Mouse (Mus musculus) myocyte (in vitro differentiated cells): ENCODE measurements around the gene Teddm2. TPM values are rescaled to one million over a fixed set of nuclear protein-coding genes. Genes with fewer than 3 reads are reported as not detected.

Source experiments
- H3K27me3 ChIP-seq: one replicate; pipeline ENCODE4 v1.6.1; 2011; ENCODE audit not compliant: control insufficient read depth, insufficient read depth, insufficient read length
- H3K36me3 ChIP-seq: one replicate; pipeline ENCODE4 v1.6.1; 2011; ENCODE audit not compliant: control insufficient read depth, insufficient read depth
- H3K4me2 ChIP-seq: one replicate; pipeline ENCODE4 v1.6.1; 2011; ENCODE audit warnings: low read depth, control low read depth
- H3K4me3 ChIP-seq: one replicate; pipeline ENCODE4 v1.5.1; 2011; ENCODE audit warnings: mild to moderate bottlenecking, control low read depth, moderate library complexity
- H3K79me2 ChIP-seq: one replicate; pipeline ENCODE4 v1.6.1; 2011; ENCODE audit not compliant: control insufficient read depth, insufficient read depth
- H3ac ChIP-seq: one replicate; pipeline ENCODE4 v1.6.1; 2011; ENCODE audit not compliant: control insufficient read depth, insufficient read length
- CEBPB ChIP-seq: IDR thresholded peaks from 2 replicates; pipeline ENCODE4 v1.6.1; 2011; ENCODE audit warnings: mild to moderate bottlenecking, moderate library complexity; ENCODE audit not compliant: poor library complexity, insufficient read depth, severe bottlenecking
- E2F4 ChIP-seq: IDR thresholded peaks from one replicate; pipeline ENCODE4 v1.6.1; 2011; ENCODE audit warnings: mild to moderate bottlenecking, control low read depth, moderate library complexity; ENCODE audit not compliant: insufficient read depth
- MAX ChIP-seq: IDR thresholded peaks from one replicate; pipeline ENCODE4 v1.6.1; 2011; ENCODE audit warnings: low read depth, mild to moderate bottlenecking, control low read depth
- MYOD1 ChIP-seq, 3 experiments: IDR thresholded peaks; one replicate each; pipeline ENCODE4 v1.6.1; 2011; ENCODE audit warnings: control low read depth in 2 of 3, low read depth in 2 of 3, mild to moderate bottlenecking in 2 of 3, moderate library complexity in 1 of 3; ENCODE audit not compliant: insufficient read length in 2 of 3, control insufficient read depth in 1 of 3
- MYOG ChIP-seq, 3 experiments: IDR thresholded peaks; one replicate each; pipeline ENCODE4 v1.6.1; 2011; ENCODE audit warnings: control low read depth in 2 of 3, low read depth in 2 of 3, mild to moderate bottlenecking in 2 of 3; ENCODE audit not compliant: insufficient read length in 2 of 3, control insufficient read depth in 1 of 3, insufficient read depth in 1 of 3
- POLR2A ChIP-seq: IDR thresholded peaks from one replicate; pipeline ENCODE4 v1.6.1; 2011; ENCODE audit warnings: low read depth, mild to moderate bottlenecking, control low read depth, moderate library complexity; ENCODE audit not compliant: insufficient read length
- POLR2AphosphoS2 ChIP-seq: IDR thresholded peaks from one replicate; pipeline ENCODE4 v1.6.1; 2011; ENCODE audit warnings: low read depth, control low read depth; ENCODE audit not compliant: insufficient read length
- REST ChIP-seq: IDR thresholded peaks from one replicate; pipeline ENCODE4 v1.6.1; 2011; ENCODE audit warnings: mild to moderate bottlenecking, control low read depth, moderate library complexity; ENCODE audit not compliant: insufficient read depth, insufficient read length
- SRF ChIP-seq: IDR thresholded peaks from one replicate; pipeline ENCODE4 v1.6.1; 2011; ENCODE audit warnings: low read depth; ENCODE audit not compliant: control insufficient read depth, insufficient read length
- TCF12 ChIP-seq: IDR thresholded peaks from one replicate; pipeline ENCODE4 v1.6.1; 2011; ENCODE audit warnings: mild to moderate bottlenecking, control low read depth; ENCODE audit not compliant: poor library complexity, insufficient read depth, severe bottlenecking
- TCF3 ChIP-seq: IDR thresholded peaks from one replicate; pipeline ENCODE4 v1.6.1; 2011; ENCODE audit warnings: low read depth, control low read depth; ENCODE audit not compliant: insufficient read length
- USF1 ChIP-seq: IDR thresholded peaks from one replicate; pipeline ENCODE4 v1.6.1; 2011; ENCODE audit warnings: low read depth, mild to moderate bottlenecking, control low read depth, moderate library complexity
- polyA plus RNA-seq: library from polyadenylated mRNA; unstranded; fragments of >200 nt; fragmentation: generic; extraction: Trizol; gene quantifications from one replicate; pipeline ENCODE4 v1.2.1, GENCODE M21; 2012; ENCODE audit warnings: missing spikeins

Gene Teddm2
- polyA plus RNA-seq, 1 experiment, result 0.20 TPM

- TF ChIP-seq E2F4 (no peak), TCF12 (no peak), SRF (no peak), CEBPB (no peak), MYOG (IDR thresholded peaks at IDR 0.05; ENCODE audit: control insufficient read depth in 1 of 3, insufficient read depth in 1 of 3, insufficient read length in 2 of 3, low read depth in 2 of 3) (no peak), POLR2A (no peak), MAX (no peak), REST (no peak), POLR2AphosphoS2 (no peak), USF1 (no peak), TCF3 (no peak), MYOD1 (IDR thresholded peaks at IDR 0.05; ENCODE audit: control insufficient read depth in 1 of 3, insufficient read length in 2 of 3, low read depth in 2 of 3) (no peak)
- Histone ChIP-seq H3K79me2 (no peaks in the 10 kb centered on the region), H3K27me3 (no peaks in the 10 kb centered on the region), H3K4me2 (no peak overlapping the region), H3ac (no peak overlapping the region), H3K36me3 (no peaks in the 10 kb centered on the region), H3K4me3 (no peak overlapping the region)
These were observed 64.0 kb downstream of the Teddm2 start for GRCm38 (mm10) chr1:153836036-153836435.

GRCm38 (mm10) chr1:153830746-153831145 lies 69.3 kb downstream of the Teddm2 start:
- Histone ChIP-seq H3K27me3 (no peaks in the 10 kb centered on the region), H3K36me3 (no peaks in the 10 kb centered on the region), H3K79me2 (no peaks in the 10 kb centered on the region), H3K4me2 (no peak overlapping the region), H3K4me3 (no peak overlapping the region), H3ac (no peak overlapping the region)
- no peak for TF ChIP-seq E2F4
- no peak for TF ChIP-seq POLR2AphosphoS2
- TF ChIP-seq TCF12, result no peak
- no peak for TF ChIP-seq SRF
- no peak for TF ChIP-seq TCF3
- TF ChIP-seq REST, result no peak
- TF ChIP-seq USF1, result no peak
- TF ChIP-seq CEBPB, result no peak
- TF ChIP-seq MYOG (IDR thresholded peaks at IDR 0.05; ENCODE audit: control insufficient read depth in 1 of 3, insufficient read depth in 1 of 3, insufficient read length in 2 of 3, low read depth in 2 of 3), result no peak
- TF ChIP-seq MAX, result no peak
- no peak for TF ChIP-seq MYOD1 (IDR thresholded peaks at IDR 0.05; ENCODE audit: control insufficient read depth in 1 of 3, insufficient read length in 2 of 3, low read depth in 2 of 3)
- no peak for TF ChIP-seq POLR2A

- Histone ChIP-seq H3K36me3 (no peaks in the 10 kb centered on the region), H3K4me3 (no peak overlapping the region), H3K27me3 (peaks cover 4% of the 10 kb centered on the region), H3K4me2 (no peak overlapping the region), H3K79me2 (no peaks in the 10 kb centered on the region), H3ac (no peak overlapping the region)
- TF ChIP-seq CEBPB (no peak), USF1 (no peak), MYOD1 (IDR thresholded peaks at IDR 0.05; ENCODE audit: control insufficient read depth in 1 of 3, insufficient read length in 2 of 3, low read depth in 2 of 3) (no peak)
These were observed 79.8 kb downstream of the Teddm2 start for GRCm38 (mm10) chr1:153820216-153820615.

- Histone ChIP-seq H3K27me3 (peaks cover 9% of the 10 kb centered on the region), H3K4me2 (no peak overlapping the region), H3K79me2 (no peaks in the 10 kb centered on the region), H3K36me3 (no peaks in the 10 kb centered on the region), H3ac (no peak overlapping the region), H3K4me3 (no peak overlapping the region)
- no peak for TF ChIP-seq CEBPB
- no peak for TF ChIP-seq MYOD1 (IDR thresholded peaks at IDR 0.05; ENCODE audit: control insufficient read depth in 1 of 3, insufficient read length in 2 of 3, low read depth in 2 of 3)
- no peak for TF ChIP-seq USF1
- no peak for TF ChIP-seq POLR2AphosphoS2
- TF ChIP-seq MAX, result no peak
- TF ChIP-seq REST, result no peak
- TF ChIP-seq TCF3, result no peak
- no peak for TF ChIP-seq POLR2A
- TF ChIP-seq E2F4, result no peak
These were observed 85.8 kb downstream of the Teddm2 start for GRCm38 (mm10) chr1:153814278-153814677.

DNA sequence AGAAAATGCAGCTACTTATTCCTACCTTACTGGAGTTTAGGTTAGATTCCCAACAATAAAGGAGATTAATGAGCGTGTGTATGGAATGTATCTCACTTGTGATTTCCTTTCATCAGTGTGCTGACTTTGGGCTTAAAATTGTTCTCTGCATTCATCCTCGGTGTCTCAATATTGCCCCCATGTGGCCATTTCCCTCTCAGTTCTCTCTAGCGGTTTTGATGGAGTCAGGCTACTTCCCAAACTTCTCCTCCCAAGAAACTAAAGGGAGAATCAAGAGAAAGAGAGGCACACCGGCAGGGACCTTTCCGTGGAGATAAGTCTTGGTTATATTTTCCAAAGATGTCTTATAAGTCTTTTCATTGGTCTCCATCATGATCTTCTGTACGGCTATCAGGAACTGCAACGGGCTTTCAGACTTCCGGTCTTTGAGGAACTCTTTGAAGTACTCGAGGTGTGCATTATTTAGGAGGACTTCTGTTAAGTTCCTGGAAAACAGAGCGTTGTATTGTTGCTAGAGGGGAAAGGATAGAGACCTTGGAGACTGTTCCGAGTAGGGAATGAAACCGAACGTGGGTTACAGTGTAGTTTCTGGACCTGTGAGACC lies 92.5 kb downstream of the Teddm2 start:
- no peak for TF ChIP-seq MAX
- TF ChIP-seq POLR2AphosphoS2, result no peak
- TF ChIP-seq POLR2A, result no peak
- TF ChIP-seq TCF3, result no peak
- no peak for TF ChIP-seq TCF12
- no peak for TF ChIP-seq SRF
- H3K36me3 ChIP-seq, result no peaks in the 10 kb centered on the region
- no peaks in the 10 kb centered on the region for H3K79me2 ChIP-seq
- no peak overlapping the region for H3K4me2 ChIP-seq
- peaks cover 14% of the 10 kb centered on the region for H3K27me3 ChIP-seq
- no peak overlapping the region for H3ac ChIP-seq
- no peak overlapping the region for H3K4me3 ChIP-seq
